24 mouse cellular contexts compared by ENCODE assay signal in the genomic region with DNA sequence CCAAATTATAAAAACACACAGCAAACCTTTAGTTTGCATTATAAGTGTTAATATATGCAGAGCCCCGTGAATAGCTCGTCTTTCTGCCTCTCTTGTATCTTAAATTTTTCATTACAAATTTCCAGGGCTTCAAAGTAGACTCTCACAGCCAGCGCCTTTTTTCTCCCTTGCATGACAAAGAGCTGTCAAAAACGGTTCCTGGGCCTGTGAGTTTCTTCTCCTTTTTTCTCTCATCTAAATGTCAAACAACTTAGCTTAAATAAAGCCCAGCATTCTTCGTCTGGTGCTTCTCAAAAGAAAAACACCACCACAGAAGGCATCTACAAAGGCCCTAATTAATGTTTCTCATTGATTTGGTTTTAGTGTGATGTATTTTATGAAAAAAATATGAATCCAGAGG.
DNase-seq lines count a peak whose midpoint lies in the region; ATAC-seq and TF ChIP-seq lines count a peak whose summit lies in the region.
"Had no signal": no experiment of that assay in that cellular context is flagged by ENCODE, and none has a peak within 500 bp of the region (broad histone marks: within the 10 kb centered on the region; RNA-seq: fewer than 3 reads in every experiment).

No protein-coding gene starts in this region.

- no peaks in the 10 kb centered on the region for H3K9me3 ChIP-seq in heart, embryonic 12.5 days (replicated peaks)
- no peaks in the 10 kb centered on the region for H3K9me3 ChIP-seq in midbrain, postnatal 0 days (ENCODE audit: low read length)
- H3K9me3 ChIP-seq in midbrain, embryonic 11.5 days (ENCODE audit: control insufficient read depth, low read length): no peaks in the 10 kb centered on the region
- H3K9me3 ChIP-seq: embryonic facial prominence, embryonic 13.5 days; embryonic facial prominence, embryonic 15.5 days; forebrain, embryonic 10.5 days; forebrain, embryonic 12.5 days had no signal

- no peak for TF ChIP-seq CTCF in midbrain, postnatal 0 days (IDR thresholded peaks at IDR 0.05)
- no peak for TF ChIP-seq CTCF in brain, embryonic 14.5 days (IDR thresholded peaks at IDR 0.05; ENCODE audit: borderline replicate concordance, extremely low read depth, insufficient read depth, insufficient read length)

- DNase-seq in heart, adult 11 months: peak; percentile 21
- DNase-seq in midbrain, postnatal 0 days (ENCODE audit: low spot score): no peak
- DNase-seq in midbrain, embryonic 11.5 days (ENCODE audit: low spot score, missing footprints): no peak
- DNase-seq in brain, embryonic 14.5 days (ENCODE audit: low read depth): peak; percentile 55
- DNase-seq in telencephalon, adult 2 months (ENCODE audit: low read depth, low spot score): peak; percentile 5
- DNase-seq in layer of hippocampus, postnatal 36 days: no peak
- no peak for DNase-seq in adrenal gland, adult 18-20 months (ENCODE audit: low spot score in 2 of 2)
- DNase-seq: adrenal gland, adult 8-10 months; adrenal gland, postnatal 14 days; adrenal gland, postnatal 36 days; cerebellum, adult 11 months; cerebellum, adult 18-20 months; cerebellum, adult 8-10 months; cerebellum, adult 9-11 months; cerebellum, postnatal 14 days; cerebellum, postnatal 36 days; embryo, embryonic 11 days had no signal

- no peak overlapping the region for H3K4me2 ChIP-seq in heart, embryonic 12.5 days
- no peak overlapping the region for H3K4me2 ChIP-seq in midbrain, postnatal 0 days (ENCODE audit: low read depth, low read length, poor library complexity, severe bottlenecking)
- H3K4me2 ChIP-seq in midbrain, embryonic 11.5 days: no peak overlapping the region
- H3K4me2 ChIP-seq: embryonic facial prominence, embryonic 13.5 days; embryonic facial prominence, embryonic 15.5 days; forebrain, embryonic 12.5 days had no signal

- TF ChIP-seq POLR2A in brain, embryonic 14.5 days (IDR thresholded peaks at IDR 0.05; ENCODE audit: borderline replicate concordance, extremely low read depth, insufficient read depth, insufficient read length, poor library complexity, severe bottlenecking): no peak

- no peak for ATAC-seq in heart, embryonic 12.5 days (ENCODE audit: insufficient number of reproducible peaks, low FRiP score)
- no peak for ATAC-seq in midbrain, postnatal 0 days (ENCODE audit: low FRiP score)
- ATAC-seq in midbrain, embryonic 11.5 days (ENCODE audit: low FRiP score): no peak
- ATAC-seq: forebrain, embryonic 14.5 days had no signal

- WGBS in heart, embryonic 12.5 days: 67% methylated on average over 5 of the region's 5 CpGs
- 34% methylated on average over 5 of the region's 5 CpGs for WGBS in midbrain, postnatal 0 days
- 60% methylated on average over 5 of the region's 5 CpGs for WGBS in midbrain, embryonic 11.5 days

- H3K4me3 ChIP-seq in heart, embryonic 12.5 days: no peak overlapping the region
- H3K4me3 ChIP-seq in midbrain, postnatal 0 days (ENCODE audit: low read depth, low read length): no peak overlapping the region
- no peak overlapping the region for H3K4me3 ChIP-seq in midbrain, embryonic 11.5 days (ENCODE audit: low read depth, low read length)
- H3K4me3 ChIP-seq: embryonic facial prominence, embryonic 13.5 days; embryonic facial prominence, embryonic 15.5 days; erythroblast, embryonic 14.5 days; forebrain, embryonic 10.5 days; forebrain, embryonic 12.5 days had no signal

- H3K36me3 ChIP-seq in heart, embryonic 12.5 days: no peaks in the 10 kb centered on the region
- no peaks in the 10 kb centered on the region for H3K36me3 ChIP-seq in midbrain, postnatal 0 days (ENCODE audit: insufficient read depth, low read length)
- no peaks in the 10 kb centered on the region for H3K36me3 ChIP-seq in midbrain, embryonic 11.5 days (ENCODE audit: control insufficient read depth, insufficient read depth, low read length)
- H3K36me3 ChIP-seq: embryonic facial prominence, embryonic 13.5 days; embryonic facial prominence, embryonic 15.5 days; forebrain, embryonic 10.5 days; forebrain, embryonic 12.5 days had no signal

- no peak overlapping the region for H3K27ac ChIP-seq in heart, embryonic 12.5 days (ENCODE audit: poor library complexity, severe bottlenecking)
- 0 out of 2 replicates have a peak overlapping the region, but pooled peaks have one; percentile 18 for H3K27ac ChIP-seq in midbrain, postnatal 0 days (ENCODE audit: low read depth, low read length)
- H3K27ac ChIP-seq in midbrain, embryonic 11.5 days (ENCODE audit: low read depth, low read length): no peak overlapping the region
- H3K27ac ChIP-seq: embryonic facial prominence, embryonic 13.5 days; embryonic facial prominence, embryonic 15.5 days; forebrain, embryonic 10.5 days; forebrain, embryonic 12.5 days had no signal

- no peak overlapping the region for H3K9ac ChIP-seq in heart, embryonic 12.5 days
- no peak overlapping the region for H3K9ac ChIP-seq in midbrain, postnatal 0 days (replicated peaks; ENCODE audit: low read length, poor library complexity, severe bottlenecking)
- H3K9ac ChIP-seq in midbrain, embryonic 11.5 days (ENCODE audit: low read length): no peak overlapping the region
- H3K9ac ChIP-seq: embryonic facial prominence, embryonic 13.5 days; embryonic facial prominence, embryonic 15.5 days; forebrain, embryonic 12.5 days had no signal

- no peaks in the 10 kb centered on the region for H3K27me3 ChIP-seq in heart, embryonic 12.5 days (replicated peaks)
- H3K27me3 ChIP-seq in midbrain, postnatal 0 days (ENCODE audit: insufficient read depth, low read length): no peaks in the 10 kb centered on the region
- H3K27me3 ChIP-seq in midbrain, embryonic 11.5 days (ENCODE audit: control insufficient read depth, insufficient read depth, low read length): no peaks in the 10 kb centered on the region
- H3K27me3 ChIP-seq: embryonic facial prominence, embryonic 13.5 days; embryonic facial prominence, embryonic 15.5 days had no signal

- H3K4me1 ChIP-seq in heart, embryonic 12.5 days (replicated peaks): no peaks in the 10 kb centered on the region
- H3K4me1 ChIP-seq in midbrain, postnatal 0 days (ENCODE audit: insufficient read depth, low read length): no peaks in the 10 kb centered on the region
- no peaks in the 10 kb centered on the region for H3K4me1 ChIP-seq in midbrain, embryonic 11.5 days (ENCODE audit: control insufficient read depth, insufficient read depth, low read length)
- H3K4me1 ChIP-seq: embryonic facial prominence, embryonic 13.5 days; embryonic facial prominence, embryonic 15.5 days had no signal

Comparison
In these comparisons a context has a peak if more than half of its experiments do, and no peak if none do; other contexts are left out.
1. DNase-seq: peak in heart, adult 11 months (single experiment), brain, embryonic 14.5 days (single experiment) and telencephalon, adult 2 months (single experiment); none in midbrain, postnatal 0 days (single experiment), midbrain, embryonic 11.5 days (single experiment), layer of hippocampus, postnatal 36 days (0 of 2) and adrenal gland, adult 18-20 months (0 of 2).